ENCODE assay signal across 11 mouse cellular contexts in genomic region chr13:17185253-17185652, GRCm38 (mm10).
DNase-seq lines count a peak whose midpoint lies in the region; ATAC-seq and TF ChIP-seq lines count a peak whose summit lies in the region.
"Had no signal": no experiment of that assay in that cellular context is flagged by ENCODE, and none has a peak within 500 bp of the region (broad histone marks: within the 10 kb centered on the region; RNA-seq: fewer than 3 reads in every experiment).

No protein-coding gene starts in this region.

- ATAC-seq in heart, embryonic 11.5 days (replicated peaks; ENCODE audit: insufficient number of reproducible peaks, low FRiP score, low TSS enrichment): 0 out of 2 replicates have a peak, but pooled peaks have one; percentile 18
- ATAC-seq in megakaryocyte, adult 5-6 weeks (ENCODE audit: poor library complexity, severe bottlenecking): peak; percentile 82

- WGBS in heart, embryonic 11.5 days (ENCODE audit: insufficient replicate concordance): 35% methylated on average over 8 of the region's 8 CpGs

- H3K27ac ChIP-seq in heart, embryonic 11.5 days (ENCODE audit: low read depth, low read length): no peak overlapping the region
- H3K27ac ChIP-seq in ES-E14 (ENCODE audit: insufficient read depth, low read depth, low read length, poor library complexity, severe bottlenecking): no peak overlapping the region
- H3K27ac ChIP-seq: hindbrain, embryonic 15.5 days; macrophage had no signal

- H3K4me1 ChIP-seq in heart, embryonic 11.5 days (ENCODE audit: control insufficient read depth, insufficient read depth, low read length): peaks cover 4% of the 10 kb centered on the region; the same call in 1 of the 2 replicates
- no peaks in the 10 kb centered on the region for H3K4me1 ChIP-seq in ES-E14 (ENCODE audit: control insufficient read depth in 2 of 2, insufficient read depth in 2 of 2, low read length in 2 of 2, poor library complexity in 1 of 2)
- H3K4me1 ChIP-seq: hindbrain, embryonic 15.5 days had no signal

- no peak for DNase-seq in heart, adult 8-10 months (ENCODE audit: low spot score)
- peak; percentile 2 for DNase-seq in ES-E14 (ENCODE audit: low read depth, low spot score)
- DNase-seq in hindlimb bud, embryonic 11.5 days (ENCODE audit: extremely low spot score, low read depth, low spot score): peak; percentile 53
- DNase-seq in cerebellum, adult 9-10 months: no peak
- DNase-seq in layer of hippocampus, postnatal 10 days (ENCODE audit: low spot score in 2 of 2): no peak
- no peak for DNase-seq in left cerebral cortex, adult 11 months (ENCODE audit: low spot score)
- DNase-seq: adrenal gland, adult 8-10 months had no signal

- H3K9ac ChIP-seq in heart, embryonic 11.5 days (ENCODE audit: low read depth, low read length): no peak overlapping the region
- no peak overlapping the region for H3K9ac ChIP-seq in ES-E14 (ENCODE audit: insufficient read depth, low read depth, low read length, poor library complexity, severe bottlenecking)
- H3K9ac ChIP-seq: hindbrain, embryonic 15.5 days had no signal

- no peaks in the 10 kb centered on the region for H3K36me3 ChIP-seq in heart, embryonic 11.5 days (ENCODE audit: control insufficient read depth, insufficient read depth, low read length)
- H3K36me3 ChIP-seq in ES-E14 (ENCODE audit: control insufficient read depth, insufficient read depth, low read length, poor library complexity, severe bottlenecking): no peaks in the 10 kb centered on the region
- H3K36me3 ChIP-seq: hindbrain, embryonic 15.5 days had no signal

- H3K4me2 ChIP-seq in heart, embryonic 11.5 days: no peak overlapping the region
- H3K4me2 ChIP-seq: hindbrain, embryonic 15.5 days had no signal

- no peak overlapping the region for H3K4me3 ChIP-seq in heart, embryonic 11.5 days (ENCODE audit: low read depth, low read length)
- H3K4me3 ChIP-seq in ES-E14 (ENCODE audit: insufficient read depth in 1 of 2, low read depth in 1 of 2, low read length in 2 of 2, poor library complexity in 1 of 2, severe bottlenecking in 1 of 2): no peak overlapping the region
- H3K4me3 ChIP-seq: hindbrain, embryonic 15.5 days had no signal

- in situ Hi-C loops in ES-E14 (cut with MboI; ENCODE audit: low sequenced_read_pairs in 2 of 2, unreplicated experiment in 2 of 2): no loop called here

- no peaks in the 10 kb centered on the region for H3K9me3 ChIP-seq in heart, embryonic 11.5 days (replicated peaks; ENCODE audit: control insufficient read depth, low read length)
- no peaks in the 10 kb centered on the region for H3K9me3 ChIP-seq in ES-E14 (ENCODE audit: control insufficient read depth, insufficient read depth, low read depth, low read length)
- H3K9me3 ChIP-seq: hindbrain, embryonic 15.5 days had no signal

- no peaks in the 10 kb centered on the region for H3K27me3 ChIP-seq in heart, embryonic 11.5 days (ENCODE audit: control insufficient read depth, insufficient read depth, low read length)
- H3K27me3 ChIP-seq: hindbrain, embryonic 15.5 days had no signal

TF ChIP-seq in ES-E14, 5 proteins besides CTCF, POLR2A, EP300 and RAD21:
- TF ChIP-seq ZNF384 (IDR thresholded peaks at IDR 0.05; ENCODE audit: low read depth, low read length): no peak
- no peak for TF ChIP-seq CHD2 (IDR thresholded peaks at IDR 0.05; ENCODE audit: low read depth, low read length)
- no peak for TF ChIP-seq MAFK (IDR thresholded peaks at IDR 0.05; ENCODE audit: insufficient read depth, low read depth, low read length)
- no peak for TF ChIP-seq HCFC1 (IDR thresholded peaks at IDR 0.05; ENCODE audit: borderline replicate concordance, insufficient read depth, low read length)
- no peak for TF ChIP-seq ZC3H11A (IDR thresholded peaks at IDR 0.05; ENCODE audit: borderline replicate concordance, low read depth, low read length)

Comparison
In these comparisons a context has a peak if more than half of its experiments do, and no peak if none do; other contexts are left out.
1. DNase-seq: peak in ES-E14 (single experiment) and hindlimb bud, embryonic 11.5 days (single experiment); none in heart, adult 8-10 months (single experiment), cerebellum, adult 9-10 months (single experiment), layer of hippocampus, postnatal 10 days (0 of 2) and left cerebral cortex, adult 11 months (single experiment).